Mouse (Mus musculus) forebrain, embryonic 14.5 days (tissue): ENCODE data around the gene Lacc1. TPM values are rescaled to one million over a fixed set of nuclear protein-coding genes. Genes with fewer than 3 reads are reported as not detected.
A peak's percentile ranks its signal among the peaks of the same experiment; 100 is the strongest.
"Not testable (repeated sequence)": the region's sequence is repeated elsewhere in the genome, so short reads cannot be mapped to it uniquely, and the experiment has no call there.

Experiments used
- ATAC-seq: fragments of 200-750 bp; cut with Nextera tagmentation; 2 replicates; pipeline ENCODE4 v1.8.0; 2017; ENCODE audit warnings: mild to moderate bottlenecking, moderate library complexity
- DNase-seq: peaks from one replicate; pipeline ENCODE4 v3.0.0-alpha.2; 2015; ENCODE audit warnings: low spot score
- H3K27ac ChIP-seq: fragments of 300-500 bp; sonication (generic); 2 replicates; pipeline ENCODE4 v1.5.1; 2014; ENCODE audit warnings: low read depth, mild to moderate bottlenecking, control low read depth, low read length, moderate library complexity
- H3K27me3 ChIP-seq: fragments of 300-500 bp; sonication (generic); replicated peaks from 2 replicates; pipeline ENCODE4 v1.6.1; 2014; ENCODE audit warnings: low read length, control low read depth, mixed read lengths; ENCODE audit not compliant: control insufficient read depth, insufficient read depth
- H3K36me3 ChIP-seq: fragments of 300-500 bp; sonication (generic); 2 replicates; pipeline ENCODE4 v1.6.1; 2014; ENCODE audit warnings: low read length, control low read depth; ENCODE audit not compliant: control insufficient read depth, insufficient read depth
- H3K4me1 ChIP-seq: fragments of 300-500 bp; sonication (generic); 2 replicates; pipeline ENCODE4 v1.6.1; 2014; ENCODE audit warnings: antibody characterized with exemption, low read length, control low read depth; ENCODE audit not compliant: control insufficient read depth, insufficient read depth
- H3K4me2 ChIP-seq: fragments of 300-500 bp; sonication (generic); 2 replicates; pipeline ENCODE4 v1.6.1; 2014; ENCODE audit warnings: mild to moderate bottlenecking, control low read depth, low read length
- H3K4me3 ChIP-seq: fragments of 300-500 bp; sonication (generic); 2 replicates; pipeline ENCODE4 v1.5.1; 2014; ENCODE audit warnings: low read depth, low read length, control low read depth
- H3K9ac ChIP-seq: fragments of 300-500 bp; sonication (generic); 2 replicates; pipeline ENCODE4 v1.6.1; 2014; ENCODE audit warnings: mild to moderate bottlenecking, low read length, control low read depth, moderate library complexity
- H3K9me3 ChIP-seq: fragments of 300-500 bp; sonication (generic); replicated peaks from 2 replicates; pipeline ENCODE4 v1.6.1; 2016; ENCODE audit warnings: low read length, control low read depth, mixed read lengths; ENCODE audit not compliant: control insufficient read depth
- WGBS: fragments of 180-500 bp; shearing (Covaris S2); extraction: QIAGEN DNeasy Blood & Tissue Kit; methylation state at CpG from one replicate; pipeline ENCODE4 v1.1.7; 2014; 5-methylcytosine and 5-hydroxymethylcytosine counted together
- polyA plus RNA-seq: library from polyadenylated mRNA; unstranded; fragments of >200 nt; fragmentation: Nextera tagmentation; extraction: Ambion mirVana; gene quantifications from 2 replicates; pipeline ENCODE4 v1.2.1, GENCODE M21; 2014

Gene Lacc1
- polyA plus RNA-seq, 1 experiment from 2014 or later: 1.6 TPM

GRCm38 (mm10) chr14:77005566-77005965 is 31.1 kb downstream of the Lacc1 start:
- H3K4me3 ChIP-seq: no peak overlapping the region
- H3K27me3 ChIP-seq: no peaks in the 10 kb centered on the region
- DNase-seq (no peak), ATAC-seq (no peak)
- no peak overlapping the region for H3K27ac ChIP-seq
- H3K9ac ChIP-seq: no peak overlapping the region
- H3K4me2 ChIP-seq: no peak overlapping the region
- H3K36me3 ChIP-seq: no peaks in the 10 kb centered on the region
- no peaks in the 10 kb centered on the region for H3K4me1 ChIP-seq
- 82% methylated on average over 5 of the region's 5 CpGs for WGBS
- no peaks in the 10 kb centered on the region for H3K9me3 ChIP-seq

GRCm38 (mm10) chr14:77004740-77005139 is 32.0 kb downstream of the Lacc1 start:
- Histone ChIP-seq H3K27me3 (no peaks in the 10 kb centered on the region), H3K9ac (no peak overlapping the region), H3K4me3 (no peak overlapping the region), H3K27ac (no peak overlapping the region), H3K4me1 (no peaks in the 10 kb centered on the region), H3K9me3 (no peaks in the 10 kb centered on the region), H3K36me3 (no peaks in the 10 kb centered on the region), H3K4me2 (no peak overlapping the region)
- DNase-seq (no peak), ATAC-seq (no peak)
- WGBS: 79% methylated on average over 8 of the region's 8 CpGs

- not testable (repeated sequence) for H3K9me3 ChIP-seq, H3K4me3 ChIP-seq, H3K4me1 ChIP-seq, H3K4me2 ChIP-seq, H3K9ac ChIP-seq, H3K36me3 ChIP-seq, H3K27me3 ChIP-seq, H3K27ac ChIP-seq, DNase-seq, ATAC-seq
- 88% methylated on average over 2 of the region's 2 CpGs for WGBS
Measured at GRCm38 (mm10) chr14:76990351-76990750, 46.4 kb downstream of the Lacc1 start.

GRCm38 (mm10) chr14:76981781-76982180 is 54.9 kb downstream of the Lacc1 start:
- ATAC-seq (no peak), DNase-seq (peak; percentile 49)
- Histone ChIP-seq H3K27me3 (no peaks in the 10 kb centered on the region), H3K27ac (no peak overlapping the region), H3K36me3 (no peaks in the 10 kb centered on the region), H3K4me3 (no peak overlapping the region), H3K9me3 (no peaks in the 10 kb centered on the region), H3K4me1 (0 out of 2 replicates have a peak, but pooled peaks cover 4% of the 10 kb centered on the region), H3K9ac (no peak overlapping the region), H3K4me2 (no peak overlapping the region)
- WGBS: 13% methylated on average over 1 of the region's 1 CpGs

GRCm38 (mm10) chr14:76981176-76981575 is 55.5 kb downstream of the Lacc1 start:
- no peaks in the 10 kb centered on the region for H3K27me3 ChIP-seq
- DNase-seq: no peak

GRCm38 (mm10) chr14:76979569-76979968 is 57.1 kb downstream of the Lacc1 start:
- 70% methylated on average over 9 of the region's 9 CpGs for WGBS
- no peak for ATAC-seq
- Histone ChIP-seq H3K9ac (no peak overlapping the region), H3K4me2 (no peak overlapping the region), H3K27ac (no peak overlapping the region), H3K9me3 (no peaks in the 10 kb centered on the region), H3K4me3 (no peak overlapping the region), H3K36me3 (no peaks in the 10 kb centered on the region), H3K27me3 (no peaks in the 10 kb centered on the region), H3K4me1 (0 out of 2 replicates have a peak, but pooled peaks cover 4% of the 10 kb centered on the region)
- DNase-seq: no peak

More at GRCm38 (mm10) chr14:76981176-76981575, 55.5 kb downstream of the Lacc1 start:
- H3K4me3 ChIP-seq: no peak overlapping the region
- WGBS: 95% methylated on average over 4 of the region's 4 CpGs
- H3K36me3 ChIP-seq: no peaks in the 10 kb centered on the region
- no peaks in the 10 kb centered on the region for H3K9me3 ChIP-seq
- 0 out of 2 replicates have a peak, but pooled peaks cover 4% of the 10 kb centered on the region for H3K4me1 ChIP-seq
- no peak overlapping the region for H3K4me2 ChIP-seq
- H3K27ac ChIP-seq: no peak overlapping the region
- H3K9ac ChIP-seq: no peak overlapping the region
- ATAC-seq: no peak

Other genes with a start within 250 kb of the Lacc1 start
- 0.64 and 0.90 TPM in 2 replicates for gene Ccdc122, start 132 bp downstream of the Lacc1 start, polyA plus RNA-seq
- 28.0 and 39.0 TPM in 2 replicates for gene Enox1, start 119.9 kb upstream of the Lacc1 start, polyA plus RNA-seq